Mouse (Mus musculus) yolk sac, embryonic 10.5 days (tissue): ENCODE measurements around the gene Neurog3.

Experiments
- DNase-seq: peaks from one replicate; pipeline ENCODE4 v3.0.0-alpha.2; 2017; ENCODE audit warnings: low spot score

The Neurog3 gene

GRCm38 (mm10) chr10:62137150-62137549 is 4.3 kb downstream of the Neurog3 start:
- no peak for DNase-seq

- DNase-seq, result peak; percentile 13
These were observed 5.2 kb downstream of the Neurog3 start for GRCm38 (mm10) chr10:62138040-62138439.

GRCm38 (mm10) chr10:62143820-62144219 is 10.9 kb downstream of the Neurog3 start, which contains the start of gene Fam241b:
Gene Fam241b, minus strand, starts transcription at chr10:62143920.
- DNase-seq, result no peak

DNA sequence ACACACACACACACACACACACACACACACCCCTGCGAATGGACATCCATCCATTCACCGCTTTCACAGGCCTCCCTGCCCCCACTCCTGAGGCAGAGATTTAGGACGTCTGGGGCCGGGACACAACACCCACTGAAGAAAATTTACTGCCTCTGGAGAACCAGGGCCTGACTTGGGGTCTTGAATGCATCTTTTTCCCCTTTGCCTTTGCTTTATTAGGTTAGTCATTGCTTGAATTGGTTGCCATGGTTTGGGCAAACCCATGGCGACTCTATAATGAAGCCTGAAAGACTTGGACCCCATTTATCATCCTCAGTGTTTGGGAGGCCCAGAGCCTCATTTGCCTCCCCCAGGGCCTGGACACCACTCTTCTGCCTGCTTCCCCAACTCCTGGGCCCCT is 13.1 kb downstream of the Neurog3 start:
- no peak for DNase-seq

- DNase-seq, result no peak
These were observed 14.8 kb downstream of the Neurog3 start for GRCm38 (mm10) chr10:62147466-62148248.

DNA sequence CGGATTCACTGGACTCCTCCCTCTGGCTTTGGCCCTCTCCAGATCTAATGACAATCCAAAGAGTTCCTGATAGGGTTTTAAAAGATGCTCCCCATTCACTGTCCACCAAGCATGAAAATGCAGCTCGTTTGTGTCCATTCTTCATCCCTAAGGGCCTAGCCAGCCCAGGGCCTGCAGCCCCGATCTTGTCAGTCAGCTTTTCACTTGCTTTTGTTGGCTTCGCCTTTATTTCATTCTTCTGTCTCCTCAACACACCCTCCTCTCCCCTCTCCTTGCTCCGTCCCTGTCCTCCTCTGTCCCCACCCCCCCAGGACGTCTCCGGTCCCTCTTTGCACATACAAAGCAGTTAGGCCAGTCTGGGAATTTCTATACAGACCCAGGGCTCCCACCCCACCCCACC is 17.0 kb downstream of the Neurog3 start:
- DNase-seq, result no peak

DNA sequence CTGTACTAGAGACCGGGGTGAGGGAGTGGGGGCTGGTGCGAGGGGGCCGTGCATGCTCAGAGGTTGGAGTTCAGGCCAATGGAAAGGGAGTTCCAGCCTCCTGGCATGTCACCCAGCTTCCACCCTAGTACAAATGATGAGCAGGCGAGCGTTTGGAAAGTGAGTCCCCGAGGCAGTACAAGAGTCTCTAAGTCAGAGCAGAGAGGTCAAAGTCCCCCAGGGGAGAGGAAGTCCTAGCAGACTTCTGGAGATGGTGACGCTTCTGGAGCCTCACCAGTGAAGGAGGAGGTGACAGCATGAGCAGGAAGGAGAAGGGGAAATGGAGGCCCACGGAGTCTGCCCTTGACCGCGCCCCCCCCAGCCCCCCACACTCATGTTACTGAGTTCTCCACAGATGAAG is 29.5 kb downstream of the Neurog3 start:
- peak; percentile 19 for DNase-seq

DNA sequence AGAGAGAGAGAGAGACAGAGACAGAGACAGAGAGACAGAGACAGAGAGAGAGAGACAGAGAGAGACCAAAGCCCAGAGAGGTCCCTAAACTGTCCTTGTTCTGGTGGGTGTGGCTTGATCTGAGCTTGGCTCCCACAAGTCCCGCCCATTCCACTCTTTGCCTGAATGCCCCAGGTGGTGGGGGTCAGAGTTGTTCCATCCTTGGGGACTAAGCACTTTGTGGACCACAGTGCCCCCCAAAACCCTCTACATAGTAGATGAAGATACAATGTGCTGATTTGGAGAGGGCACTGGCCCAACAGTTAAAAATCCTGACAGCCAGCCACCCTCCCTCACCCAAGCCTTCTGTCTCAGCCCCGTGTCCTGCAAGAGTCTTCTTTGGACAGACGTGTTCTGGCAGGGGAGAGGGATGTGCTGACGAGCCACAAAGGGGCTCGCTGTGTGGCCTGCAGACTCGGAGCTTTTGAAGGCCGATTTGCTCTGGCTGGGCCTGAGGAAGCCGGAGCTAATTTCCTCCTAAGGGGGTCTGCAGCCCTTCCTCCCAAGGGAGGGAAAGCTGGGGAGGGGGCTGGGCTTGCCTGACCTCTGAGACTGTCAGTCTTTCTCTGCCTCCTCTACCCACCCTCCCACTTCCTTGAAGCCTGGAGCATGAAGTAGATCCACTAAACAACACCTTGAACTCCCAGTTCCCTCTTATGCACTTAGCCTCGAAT is 40.1 kb downstream of the Neurog3 start:
- DNase-seq, result no peak

- DNase-seq, result no peak
These were observed 41.1 kb downstream of the Neurog3 start for GRCm38 (mm10) chr10:62173941-62174448.

DNA sequence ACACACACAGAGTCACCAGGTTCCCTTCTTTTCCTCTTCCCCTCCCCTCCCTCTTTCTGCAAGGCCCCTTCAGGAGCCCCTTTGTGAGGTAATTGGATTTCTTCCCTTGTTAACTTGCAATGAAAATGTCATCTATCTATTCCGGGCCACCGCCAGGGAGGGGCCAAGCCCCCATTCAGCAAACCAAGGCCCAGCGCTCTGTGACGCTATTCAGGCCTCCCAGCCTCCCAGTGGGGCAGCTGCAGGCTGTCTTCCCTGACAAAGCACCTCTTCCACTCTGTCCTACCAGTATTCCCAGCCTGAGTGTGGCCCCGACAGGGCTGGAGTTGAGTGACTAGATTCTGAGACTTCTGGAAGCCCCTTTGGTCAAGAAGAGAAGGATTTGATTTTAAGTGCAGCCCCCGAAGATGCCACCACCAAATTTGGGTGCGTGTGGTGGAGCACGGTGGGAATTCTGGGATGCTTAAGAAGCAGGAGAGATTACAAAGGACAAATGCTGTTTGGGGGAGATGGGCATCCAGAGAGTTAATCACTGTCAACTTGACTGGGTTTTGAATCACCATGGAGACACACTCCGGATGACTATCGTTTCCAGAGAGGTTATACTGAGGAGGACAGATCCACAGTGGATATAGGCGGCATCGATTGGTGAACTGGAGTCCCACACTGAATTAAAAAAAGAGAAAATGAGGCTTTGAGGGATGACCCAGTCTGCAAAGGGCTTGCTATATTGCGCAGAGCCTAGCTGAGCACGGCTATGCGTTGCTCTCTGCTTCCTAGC is 41.8 kb downstream of the Neurog3 start:
- no peak for DNase-seq

- no peak for DNase-seq
These were observed 47.1 kb downstream of the Neurog3 start for GRCm38 (mm10) chr10:62179944-62180343.

GRCm38 (mm10) chr10:62181701-62182100 is 48.8 kb downstream of the Neurog3 start:
- DNase-seq, result no peak

- DNase-seq, result no peak
These were observed 49.7 kb downstream of the Neurog3 start for GRCm38 (mm10) chr10:62182471-62183014.

DNA sequence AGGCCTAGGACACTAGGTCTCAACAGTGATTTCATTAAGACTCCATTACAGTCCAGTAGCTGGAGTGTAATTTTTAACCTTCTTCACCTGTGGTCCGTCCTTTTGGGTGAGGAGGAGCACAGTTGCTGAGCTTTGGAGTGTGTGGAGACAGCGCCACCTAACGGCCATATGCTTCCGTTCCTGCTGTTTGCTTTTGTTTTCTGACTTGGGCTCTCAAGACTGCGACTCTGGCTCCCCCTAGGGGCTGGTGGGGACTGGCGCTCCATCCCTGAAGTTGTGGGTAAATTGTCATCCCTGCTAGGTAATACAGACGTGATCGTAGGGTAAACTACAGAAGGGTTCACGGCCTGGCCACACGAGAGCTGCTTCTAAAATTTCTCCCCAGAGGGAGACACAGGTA is 50.2 kb downstream of the Neurog3 start:
- DNase-seq, result peak; percentile 80
